Mouse (Mus musculus) MEL-GATA-1-ER (cell line): ENCODE measurements at regions not wholly inside any gene's neighbourhood (a gene's known extent, or its start where the extent isn't known, plus 50 kb on each side); places are given as distances from the start of the nearest gene placed in this dataset.

ENCODE experiments used
- DNase-seq: peaks from one replicate; pipeline ENCODE4 v3.0.0-alpha.2; 2012; ENCODE audit warnings: low read depth; ENCODE audit errors: extremely low read depth

DNA sequence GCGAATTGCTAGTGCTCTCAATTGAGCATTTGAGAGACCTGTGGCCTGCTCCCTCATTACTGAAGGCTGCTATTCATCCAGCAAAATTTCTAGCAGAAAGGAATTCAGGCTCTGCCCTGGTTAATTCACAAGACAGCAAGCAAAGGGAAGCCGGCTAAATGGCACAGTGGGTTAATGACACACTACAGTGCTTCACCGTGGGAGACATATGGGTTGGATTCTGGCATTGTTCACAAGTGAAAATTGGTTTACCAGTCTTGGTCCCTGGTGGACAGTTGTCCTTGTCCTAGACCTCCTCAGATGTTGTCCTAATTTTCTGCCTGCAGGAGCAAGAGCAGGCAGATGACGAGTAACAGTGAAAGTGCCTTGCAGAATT lies 527.3 kb downstream of the Gm11232 start:
- no peak for DNase-seq

- no peak for DNase-seq
These were observed 527.8 kb downstream of the Gm11232 start for GRCm38 (mm10) chr4:71229796-71230496.

DNA sequence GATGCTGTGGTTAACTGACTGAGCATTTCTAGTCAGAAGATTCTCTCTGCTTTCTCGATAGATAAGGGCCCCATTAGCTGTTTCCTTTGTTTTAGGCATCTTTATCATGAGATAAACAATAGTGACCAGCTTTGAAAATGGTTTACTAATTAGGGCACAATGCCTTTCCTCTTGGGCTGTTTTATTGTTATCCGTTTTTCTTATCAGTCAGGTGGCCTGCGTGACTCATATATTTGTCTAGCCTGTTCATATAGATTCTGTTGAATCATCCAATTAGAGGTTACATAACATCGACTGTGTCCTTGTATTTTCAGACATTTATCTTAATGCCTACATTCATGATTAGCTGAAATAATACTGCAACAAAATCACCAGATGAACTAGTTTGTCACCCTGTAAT lies 531.1 kb downstream of the Gm11232 start:
- DNase-seq, result no peak

- DNase-seq, result no peak
These were observed 539.7 kb downstream of the Gm11232 start for GRCm38 (mm10) chr4:71218060-71218459.

GRCm38 (mm10) chr4:71187801-71188200 lies 570.0 kb downstream of the Gm11232 start:
- no peak for DNase-seq

DNA sequence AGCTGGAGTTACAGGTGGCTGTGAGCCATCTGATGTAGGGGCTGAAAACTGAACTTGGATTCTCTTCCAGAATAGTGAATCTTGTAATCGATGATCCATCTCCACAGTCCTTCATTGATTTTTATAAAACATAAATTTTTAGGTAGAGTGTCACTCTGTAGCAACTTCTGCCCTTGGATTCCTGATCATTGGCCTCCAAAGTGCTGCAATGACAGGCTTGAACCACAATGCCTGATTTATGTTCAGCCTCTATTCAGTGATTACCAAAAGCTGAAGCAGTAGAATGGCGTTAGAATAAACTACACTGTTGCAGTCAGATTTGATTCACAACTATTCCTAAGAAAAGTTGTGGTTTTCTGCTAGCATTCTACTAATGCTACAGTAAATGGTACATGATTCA lies 580.1 kb downstream of the Gm11232 start:
- DNase-seq, result no peak

GRCm38 (mm10) chr4:71165802-71166201 lies 592.0 kb downstream of the Gm11232 start:
- DNase-seq, result no peak

- DNase-seq, result no peak
These were observed 597.0 kb upstream of the Megf9 start for GRCm38 (mm10) chr4:71131670-71132317.

GRCm38 (mm10) chr4:71130946-71131669 lies 596.3 kb upstream of the Megf9 start:
- no peak for DNase-seq

DNA sequence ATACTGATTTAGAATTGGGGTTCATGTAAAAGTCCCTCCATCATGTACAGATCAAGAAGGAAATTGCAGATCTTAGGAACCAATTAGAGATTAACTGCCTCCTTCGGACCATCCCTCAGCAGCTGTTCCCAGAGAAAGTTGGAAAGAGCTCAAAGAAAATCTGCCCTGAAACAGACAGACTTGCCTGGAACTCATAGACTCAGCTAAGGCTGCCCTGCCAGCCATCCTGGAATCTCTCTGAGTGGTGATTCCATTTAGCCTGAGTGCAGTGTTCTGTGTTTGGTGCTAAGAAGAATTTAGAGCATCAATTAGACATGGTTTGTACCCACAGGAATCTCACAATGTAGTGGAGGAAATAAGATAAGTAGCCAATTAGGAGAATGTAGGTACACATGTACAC lies 594.5 kb upstream of the Megf9 start:
- no peak for DNase-seq
